Mouse (Mus musculus) urinary bladder, postnatal 25 days (tissue): ENCODE measurements around the gene Gorasp1.

Source experiments
- DNase-seq: peaks from one replicate; pipeline ENCODE4 v3.0.0; 2022; ENCODE audit warnings: low spot score

Gorasp1 gene

DNA sequence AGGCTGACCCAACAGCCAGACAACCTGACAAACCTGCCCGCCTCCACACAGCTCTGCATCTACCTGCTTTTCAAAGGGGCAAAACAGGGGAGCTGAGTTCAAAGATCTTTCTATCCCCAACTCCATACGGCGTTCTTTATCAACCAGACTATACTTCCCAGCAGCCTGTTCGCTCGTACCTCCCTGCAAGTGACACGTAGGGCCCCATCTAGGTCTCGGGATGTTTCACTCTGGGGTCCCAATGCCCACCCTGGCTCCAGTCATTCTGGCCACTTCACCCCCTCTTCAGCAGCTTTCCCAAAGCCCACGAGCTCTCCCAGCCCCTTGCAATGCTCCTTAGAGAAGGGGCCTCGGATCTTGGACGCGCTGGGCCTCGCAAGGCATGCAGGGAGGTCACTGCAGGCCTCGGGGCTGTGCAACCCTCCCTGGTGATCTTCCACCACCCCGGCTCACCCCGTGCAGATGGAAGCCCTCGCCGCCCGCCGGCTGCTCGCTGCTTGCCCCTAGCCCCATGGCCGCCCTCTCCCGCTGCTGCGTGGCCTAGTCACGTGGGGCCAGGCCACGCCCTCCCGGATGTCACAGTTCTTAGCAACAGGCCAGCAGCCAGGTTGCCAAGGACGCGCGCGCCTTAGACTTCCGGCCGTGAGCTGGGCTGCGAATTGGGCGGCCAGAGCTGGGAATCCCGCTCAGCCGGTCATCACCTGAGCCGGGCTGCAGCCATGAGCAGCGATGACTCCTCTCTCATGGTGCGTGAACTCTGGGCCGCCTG lies at the start of gene Gorasp1, which contains the start of gene Ttc21a:
Gorasp1 (minus strand) TSS at position 561 of the 769 bp plus-strand sequence.
Ttc21a (plus strand) TSS at position 602 of the 769 bp plus-strand sequence.
- peak; percentile 95 for DNase-seq

DNA sequence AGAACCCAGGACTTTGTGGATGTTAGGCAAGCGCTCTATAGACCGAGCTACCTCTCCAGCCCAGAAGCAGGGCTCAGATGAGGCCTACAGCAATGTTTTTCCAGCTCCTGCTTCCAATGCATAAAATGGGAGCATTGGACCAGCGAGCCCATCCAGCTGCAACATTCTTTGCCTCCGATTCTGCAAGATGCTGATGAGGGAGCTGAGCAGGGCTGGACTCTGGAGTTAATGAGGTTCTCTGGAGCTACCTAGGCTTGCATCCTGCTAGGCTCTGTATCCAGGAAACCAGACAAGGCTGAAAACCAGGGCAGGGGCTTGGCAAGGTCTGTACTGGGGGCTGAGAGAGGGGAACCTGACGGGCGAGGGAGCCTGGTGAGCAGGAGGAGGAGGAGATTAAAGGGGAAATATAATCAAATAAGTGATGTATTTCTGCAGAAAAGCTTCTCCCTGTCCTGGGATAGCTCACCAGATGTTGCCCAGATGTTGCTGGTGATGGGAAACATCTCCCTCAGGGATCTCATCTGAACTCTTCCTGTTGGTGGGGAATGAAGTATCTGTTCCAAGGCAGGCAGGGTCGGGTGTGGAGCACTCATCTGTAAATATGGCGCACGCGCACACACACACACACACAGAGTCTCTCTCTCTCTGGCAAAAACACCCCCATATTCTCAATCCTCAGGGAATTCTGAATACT lies 48.7 kb upstream of the Gorasp1 start:
- DNase-seq, result no peak

DNA sequence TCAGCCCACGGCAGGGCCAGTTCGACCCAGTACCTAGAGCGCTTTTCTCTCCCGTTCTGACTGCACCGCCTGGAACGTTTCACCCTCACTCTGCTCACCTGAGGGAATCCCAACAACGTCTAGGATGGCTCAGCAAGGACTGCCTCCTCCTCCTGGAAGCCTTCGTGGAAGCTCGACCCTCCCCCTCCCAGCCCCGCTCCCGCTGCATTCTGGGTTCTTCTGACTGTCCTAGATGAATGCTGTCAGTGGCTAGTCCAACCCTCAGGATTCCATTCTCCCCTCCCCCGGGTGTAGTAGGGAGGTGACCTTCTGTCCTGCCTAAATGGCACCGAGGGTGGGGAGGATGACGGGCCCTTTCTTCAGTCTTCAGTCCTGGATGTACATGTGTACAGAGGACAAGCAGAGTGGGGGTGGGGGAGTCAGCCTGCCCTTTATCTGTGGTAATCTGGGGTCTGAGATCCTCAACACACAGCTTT lies 47.2 kb upstream of the Gorasp1 start, which contains the start of gene Csrnp1:
Csrnp1 (minus strand) TSS at position 123 of the 476 bp plus-strand sequence.
- no peak for DNase-seq

DNA sequence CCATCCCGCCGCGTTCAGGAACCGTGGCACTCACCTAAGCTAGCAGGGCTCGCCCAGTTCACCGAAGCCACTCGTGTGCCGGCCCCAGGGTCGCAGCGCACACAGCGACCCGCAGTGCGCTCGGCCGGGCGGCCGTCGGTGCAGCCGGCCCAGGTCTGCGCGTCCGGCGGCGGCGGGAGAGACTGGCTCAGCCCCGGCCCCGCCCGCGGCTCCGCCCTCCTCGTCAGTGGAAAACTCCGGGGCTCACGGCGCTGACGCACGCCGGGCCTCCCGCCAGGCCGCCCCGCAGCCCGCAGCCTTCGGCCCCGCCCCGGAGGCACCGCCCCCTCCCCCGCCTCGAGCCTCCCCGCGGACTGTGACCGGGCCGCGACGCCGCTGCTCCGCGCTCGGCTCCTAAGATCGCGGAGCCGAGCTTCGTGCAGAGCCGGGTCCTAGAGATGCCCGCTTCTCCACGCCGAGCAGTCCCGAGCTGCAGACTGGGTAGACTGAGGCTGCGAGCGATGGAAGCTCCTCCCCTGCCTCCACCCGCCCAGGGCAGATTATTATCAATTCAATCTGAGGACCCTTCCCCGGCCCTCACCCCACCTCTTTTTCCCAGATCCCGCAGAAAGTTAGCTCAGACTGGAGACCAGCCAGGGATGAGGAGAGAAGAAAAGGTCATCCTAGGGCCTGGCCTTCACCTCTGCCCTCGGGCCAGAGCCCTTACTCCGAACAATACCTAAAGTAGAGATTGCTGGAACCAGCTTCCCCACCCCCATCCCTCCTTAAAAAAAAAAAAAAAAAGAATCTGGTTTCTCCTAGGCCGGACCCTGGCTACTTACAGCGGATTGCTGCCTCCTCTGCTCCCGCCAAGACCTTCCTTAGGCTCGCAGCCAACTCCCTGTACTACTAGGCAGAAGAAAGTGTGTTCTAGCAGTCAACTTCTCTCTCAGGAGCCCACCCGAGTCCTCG lies 46.5 kb upstream of the Gorasp1 start:
- DNase-seq, result peak; percentile 90

DNA sequence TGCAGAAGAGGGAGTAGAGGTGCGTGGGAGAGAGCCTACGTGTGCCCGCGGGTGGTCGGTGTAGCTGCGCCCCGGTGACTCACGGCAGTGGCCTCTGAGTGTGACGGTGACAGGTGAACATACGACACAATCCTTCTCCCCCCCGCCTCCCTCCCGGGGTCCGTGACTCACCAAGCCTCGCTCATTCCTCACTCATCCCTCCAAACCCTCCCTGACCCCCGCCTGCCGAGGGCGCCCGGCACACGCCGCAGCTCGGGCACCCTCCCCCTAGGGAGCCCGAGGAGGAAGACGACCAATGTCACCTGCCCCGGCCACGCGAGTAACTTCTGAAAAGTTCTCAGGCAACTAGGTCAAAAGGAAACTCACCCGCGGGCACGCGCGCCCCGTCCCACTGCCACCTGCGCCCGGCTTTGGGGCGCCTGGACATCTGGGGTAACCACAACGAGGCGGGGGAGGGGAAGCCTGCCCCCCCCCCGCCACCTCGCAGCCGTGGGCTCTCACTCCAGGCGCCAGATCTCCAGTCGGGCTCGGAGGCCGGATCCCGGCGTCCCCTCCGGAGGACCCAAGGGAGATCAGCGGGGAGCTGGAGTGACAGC lies 45.7 kb upstream of the Gorasp1 start:
- peak; percentile 61 for DNase-seq

DNA sequence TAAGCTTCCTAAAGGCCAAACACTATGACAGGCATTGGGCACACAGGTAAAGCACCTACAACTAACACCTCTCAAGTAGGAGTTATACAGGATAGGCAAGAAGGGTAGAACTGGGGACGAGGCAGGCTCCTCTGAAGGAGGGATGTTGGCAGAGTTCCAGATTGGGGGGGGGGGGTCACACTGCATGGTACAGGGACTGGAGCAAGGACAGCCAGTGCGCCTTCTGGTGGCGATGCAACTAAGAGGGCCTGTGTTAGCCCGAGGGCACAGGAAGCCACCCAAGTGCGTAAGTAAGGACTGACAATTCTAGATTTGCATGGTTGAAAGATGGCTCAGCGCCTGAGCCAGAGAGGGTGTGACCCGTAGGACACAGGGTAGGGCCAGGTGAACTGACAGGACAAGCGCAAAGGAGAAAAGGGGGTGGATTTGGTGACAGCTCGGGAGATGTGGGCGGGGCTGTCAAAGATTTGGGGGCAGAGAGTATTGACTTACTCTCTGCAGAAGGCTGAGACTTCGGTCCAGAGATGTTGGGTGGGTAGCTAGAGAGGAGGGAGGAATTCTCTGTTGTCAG lies 45.0 kb upstream of the Gorasp1 start:
- no peak for DNase-seq

DNA sequence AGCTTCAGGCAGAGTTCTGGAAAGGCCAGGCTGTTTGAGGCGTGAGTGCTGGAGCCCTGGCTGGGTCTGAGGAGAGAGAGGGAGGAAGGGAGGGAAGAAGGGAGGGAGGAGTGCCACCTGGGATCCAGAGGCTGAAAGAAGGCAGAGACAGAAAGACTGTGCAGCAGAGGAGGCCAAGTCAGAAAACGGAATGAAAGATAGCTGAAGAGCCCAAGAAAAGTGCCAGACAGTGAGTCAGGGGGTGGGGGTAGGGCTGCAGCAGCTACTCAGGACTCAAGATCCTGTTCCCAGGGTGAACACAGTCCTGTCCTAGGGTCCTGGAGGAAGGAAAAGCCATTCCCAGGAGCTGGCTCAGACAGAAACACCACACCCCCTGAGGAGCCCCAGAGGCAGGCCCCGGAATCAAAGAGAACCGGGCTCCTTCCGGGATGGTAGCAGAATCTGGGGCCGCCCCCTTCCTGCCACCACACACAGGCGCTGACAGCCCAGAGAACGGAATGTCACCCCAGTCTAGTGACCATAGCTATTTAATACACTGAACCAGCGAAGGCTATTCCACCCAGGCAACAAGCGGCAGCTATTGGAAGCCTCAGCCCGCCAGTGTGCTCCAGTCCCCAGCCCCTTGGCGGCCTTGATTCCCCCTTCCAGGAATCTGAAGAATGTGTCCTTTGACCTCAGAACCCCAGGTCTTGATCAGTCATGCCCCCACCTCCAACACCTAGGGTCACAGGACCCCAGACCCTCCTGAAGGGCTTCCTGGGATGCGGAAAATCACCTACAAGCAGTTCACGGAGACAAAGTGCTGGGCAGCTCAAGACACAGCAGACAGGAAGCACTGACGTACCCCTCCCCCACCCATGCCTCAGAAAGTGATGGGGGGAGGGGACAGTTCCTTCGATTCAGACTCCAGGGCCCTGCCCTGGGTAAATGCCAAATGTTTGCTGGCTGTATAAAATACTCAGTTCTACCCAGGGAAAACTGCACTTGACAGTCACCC lies 44.1 kb upstream of the Gorasp1 start:
- peak; percentile 57 for DNase-seq

DNA sequence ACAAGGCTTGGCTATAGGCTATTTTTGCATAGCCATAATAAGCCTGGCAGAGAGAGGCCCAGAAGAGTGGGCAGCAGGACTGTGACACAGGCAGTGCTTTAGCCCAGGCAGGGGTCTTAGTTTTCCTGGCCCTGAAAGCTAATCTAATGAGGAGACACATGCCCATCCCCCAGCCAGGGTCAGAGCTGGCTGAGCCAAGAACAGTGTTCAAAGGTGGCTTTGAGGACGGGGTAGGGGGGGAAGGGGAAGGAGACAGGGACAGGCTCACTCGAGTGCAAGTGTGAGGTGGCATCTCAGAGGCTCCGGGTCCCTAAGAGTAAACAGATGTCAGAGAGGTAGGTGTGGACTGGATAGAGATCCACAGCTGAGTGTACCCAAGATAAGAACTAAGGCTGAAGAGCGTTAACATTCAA lies 43.4 kb upstream of the Gorasp1 start:
- no peak for DNase-seq

DNA sequence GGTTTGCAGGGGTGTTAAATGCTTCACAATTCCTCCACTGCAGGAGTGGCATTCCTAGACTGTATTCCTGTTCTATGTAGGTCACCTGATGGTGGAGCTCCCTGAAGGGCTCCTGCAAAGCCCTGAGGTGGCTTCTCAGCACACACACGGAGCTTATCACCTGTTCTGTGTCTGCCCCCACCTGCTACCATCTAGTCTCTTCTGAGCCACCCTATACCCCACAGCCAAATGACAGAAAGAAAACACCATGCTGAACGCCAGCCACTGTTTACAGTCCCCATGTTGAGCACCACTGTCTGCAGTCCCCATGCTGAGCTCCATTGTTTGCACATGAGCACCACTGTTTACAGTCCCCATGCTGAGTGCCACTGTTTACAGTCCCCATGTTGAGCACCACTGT lies 42.4 kb upstream of the Gorasp1 start:
- DNase-seq, result no peak

DNA sequence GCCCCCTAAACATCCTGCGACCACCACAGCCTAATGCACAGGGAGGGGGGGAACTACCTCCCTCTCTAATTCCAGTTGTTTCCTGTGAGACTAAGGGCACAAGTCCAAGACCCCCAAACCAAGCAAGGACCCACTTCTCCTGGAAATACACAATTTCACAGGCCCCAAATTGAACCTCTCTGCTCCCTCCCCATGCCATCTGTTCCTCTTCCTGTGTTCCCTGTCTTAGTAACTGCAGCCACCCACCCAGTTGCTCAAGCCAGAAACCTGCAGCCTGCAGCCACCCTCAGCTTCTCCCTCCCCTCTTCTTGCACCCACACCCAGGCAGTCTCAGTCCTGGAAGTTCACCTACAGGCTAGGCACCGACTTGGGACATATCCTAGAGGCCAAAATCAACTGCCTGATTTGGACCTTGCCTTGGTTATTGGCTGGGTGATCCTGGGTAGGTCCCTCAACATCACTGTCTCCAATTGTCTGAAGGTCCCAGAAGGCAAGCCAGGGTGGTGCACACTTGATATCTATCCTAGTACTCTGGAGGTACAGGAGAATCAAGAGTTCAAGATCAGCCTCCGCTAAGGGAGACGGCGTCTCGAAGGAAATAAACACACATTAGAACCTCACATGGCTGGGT lies 41.6 kb upstream of the Gorasp1 start:
- no peak for DNase-seq

DNA sequence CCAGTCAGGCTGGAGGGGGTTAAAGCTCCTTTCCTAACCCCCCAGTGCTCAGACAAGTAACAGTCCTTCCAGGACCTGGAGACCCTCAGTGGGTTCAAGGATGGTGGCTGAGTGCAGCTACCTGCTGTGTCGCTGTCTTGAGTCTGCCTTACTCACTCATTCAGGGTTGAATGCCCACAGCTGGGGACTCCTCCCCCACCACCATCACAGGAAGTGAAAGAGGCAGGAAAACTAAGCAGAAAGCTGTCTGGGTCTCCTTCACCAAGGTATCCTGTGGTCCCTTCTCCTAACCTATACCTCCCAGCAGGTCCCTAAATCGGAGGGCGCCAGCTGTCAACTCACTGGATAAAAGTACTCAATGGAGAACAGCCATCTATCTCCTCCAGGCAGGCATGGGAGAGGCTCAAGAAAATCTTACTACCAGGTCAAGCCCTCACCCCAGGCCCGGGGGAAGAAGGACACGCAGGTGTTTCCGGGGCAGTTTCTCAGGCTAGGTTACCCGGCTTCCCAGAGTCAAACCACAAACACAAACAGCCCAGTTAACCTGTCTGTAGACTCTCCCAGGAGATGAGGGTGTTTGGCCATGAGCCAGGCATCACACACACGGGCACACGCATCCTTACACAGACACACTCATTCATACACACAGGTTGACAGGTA lies 40.9 kb upstream of the Gorasp1 start:
- DNase-seq, result no peak

DNA sequence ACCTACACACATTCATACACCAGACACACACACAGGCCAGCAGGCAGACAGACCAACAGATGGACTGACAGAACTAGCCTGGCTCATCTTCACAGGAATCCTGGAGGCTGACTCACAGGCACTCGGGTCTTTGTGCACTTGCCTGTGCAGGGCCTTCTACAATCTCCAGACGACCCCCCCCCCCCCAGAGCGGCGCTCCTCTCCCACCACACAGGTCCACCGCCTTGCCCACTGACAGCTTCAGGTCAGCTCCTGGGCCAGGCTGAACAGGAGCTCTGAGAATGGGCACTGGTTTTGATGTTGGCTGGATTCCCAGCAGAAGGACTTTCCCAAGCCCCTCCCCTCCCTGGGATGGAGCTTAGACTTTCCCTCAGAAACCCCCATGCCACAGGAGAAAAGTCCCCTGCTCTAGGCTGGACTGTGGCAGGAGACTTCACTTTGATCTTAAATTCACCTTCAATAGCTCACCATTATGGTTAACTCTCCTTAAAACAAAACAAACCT lies 40.2 kb upstream of the Gorasp1 start:
- DNase-seq, result no peak

DNA sequence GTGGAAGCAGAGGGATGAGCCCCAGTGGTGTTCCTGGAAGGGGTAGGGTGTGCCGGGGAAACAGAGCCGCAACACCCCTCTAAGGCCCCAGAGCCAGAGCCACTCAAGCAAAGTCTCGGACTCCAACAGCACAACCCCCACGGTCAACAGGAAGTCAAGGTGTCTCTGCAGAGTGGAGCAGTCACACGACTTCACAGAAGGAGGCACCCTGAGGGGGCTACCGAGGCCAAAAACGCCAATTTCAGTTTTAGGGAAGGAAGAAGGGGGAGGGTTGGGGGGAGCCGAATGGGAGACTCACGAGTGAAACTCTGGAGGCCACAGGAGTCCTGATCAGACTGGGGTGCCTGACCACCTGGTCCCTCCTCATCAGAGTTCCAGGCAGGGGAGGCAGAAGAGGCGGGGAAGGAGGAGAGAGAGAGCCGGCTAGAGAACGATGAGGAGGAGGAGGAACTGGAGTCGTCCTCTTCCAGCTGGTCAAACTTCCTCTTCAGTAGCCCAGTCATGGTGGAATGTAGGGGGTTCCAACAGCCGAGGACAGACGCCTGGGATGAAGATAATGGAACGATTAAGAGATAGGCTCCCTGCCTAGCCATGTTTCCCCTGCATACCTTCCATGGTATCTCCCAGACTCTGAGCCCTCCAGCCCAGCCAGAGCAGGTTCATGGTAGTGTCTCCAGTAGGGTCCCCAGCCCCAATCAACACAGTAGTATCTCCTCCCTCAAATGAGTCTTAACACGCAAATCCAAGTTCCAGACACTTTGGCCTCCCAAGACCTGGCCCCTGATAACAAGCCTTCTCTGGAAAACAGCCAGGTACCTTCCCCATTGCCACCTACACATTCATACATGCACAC lies 39.6 kb upstream of the Gorasp1 start:
- no peak for DNase-seq

DNA sequence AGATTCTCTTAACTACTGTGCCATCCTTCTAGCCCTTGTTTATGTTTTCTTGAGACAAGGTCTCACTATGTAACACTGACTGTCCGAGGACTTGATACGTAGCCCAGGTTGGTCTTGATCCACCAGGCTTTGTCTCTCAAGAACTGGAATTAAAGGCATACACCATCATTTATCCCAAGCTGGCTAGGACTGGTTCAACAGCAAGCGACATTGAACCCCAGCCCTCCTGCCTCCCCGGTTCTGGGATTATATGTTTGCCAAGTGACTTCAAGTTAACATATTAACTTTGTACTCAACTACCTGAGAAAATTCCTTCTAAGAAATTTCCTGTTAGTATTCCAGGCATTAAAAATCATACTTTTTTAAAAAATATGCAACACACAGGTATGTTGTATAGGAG lies 37.9 kb upstream of the Gorasp1 start:
- DNase-seq, result no peak

DNA sequence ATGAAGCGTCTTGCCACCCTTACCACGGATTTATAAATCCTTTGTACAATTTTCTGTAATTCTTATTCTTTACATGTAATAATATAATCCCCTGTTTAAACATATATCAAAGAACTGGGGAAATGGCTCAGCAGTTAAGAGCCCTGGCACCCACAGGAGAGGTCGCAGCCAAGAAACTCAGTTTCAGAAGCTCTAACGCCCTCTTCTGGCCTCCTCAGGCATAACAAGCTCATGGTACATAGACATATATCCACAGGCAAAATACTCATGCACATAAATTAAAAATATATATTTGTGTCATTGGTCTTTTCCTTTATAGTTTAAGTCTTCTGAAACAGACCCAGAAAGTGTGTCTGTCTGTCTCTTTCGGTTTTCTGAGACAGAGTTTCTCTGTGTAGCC lies 37.2 kb upstream of the Gorasp1 start:
- no peak for DNase-seq

DNA sequence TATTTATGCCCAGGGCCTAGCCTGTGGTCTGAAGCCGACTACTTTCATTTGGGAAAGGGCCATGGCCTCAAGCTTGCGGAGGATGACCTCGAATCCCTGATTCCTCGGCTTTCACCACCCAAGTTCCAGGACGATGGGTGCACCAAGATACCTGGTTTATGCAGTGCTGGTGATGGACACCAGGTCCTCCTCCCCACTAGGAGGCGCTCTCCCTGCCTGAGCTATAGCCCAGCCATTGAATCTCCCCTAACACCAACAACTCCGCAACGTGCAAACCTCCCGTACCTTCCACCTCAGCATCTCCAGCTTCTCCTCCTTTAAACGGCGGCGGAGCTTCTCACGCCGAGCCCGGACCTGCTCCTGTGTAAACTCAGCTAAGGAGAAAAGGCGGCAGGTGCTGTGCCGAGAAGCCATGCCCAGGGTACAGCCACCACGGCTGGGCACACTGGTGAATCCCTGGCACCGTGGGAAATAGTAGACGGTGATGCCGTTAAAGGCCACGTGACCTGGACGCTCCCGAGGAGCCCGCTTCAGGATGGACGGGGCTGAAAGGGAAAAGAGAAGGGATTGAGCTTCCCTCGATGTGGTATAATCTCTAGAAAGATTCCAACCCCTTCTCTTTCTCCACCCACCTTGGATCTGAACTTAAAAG lies 36.6 kb upstream of the Gorasp1 start:
- no peak for DNase-seq

DNA sequence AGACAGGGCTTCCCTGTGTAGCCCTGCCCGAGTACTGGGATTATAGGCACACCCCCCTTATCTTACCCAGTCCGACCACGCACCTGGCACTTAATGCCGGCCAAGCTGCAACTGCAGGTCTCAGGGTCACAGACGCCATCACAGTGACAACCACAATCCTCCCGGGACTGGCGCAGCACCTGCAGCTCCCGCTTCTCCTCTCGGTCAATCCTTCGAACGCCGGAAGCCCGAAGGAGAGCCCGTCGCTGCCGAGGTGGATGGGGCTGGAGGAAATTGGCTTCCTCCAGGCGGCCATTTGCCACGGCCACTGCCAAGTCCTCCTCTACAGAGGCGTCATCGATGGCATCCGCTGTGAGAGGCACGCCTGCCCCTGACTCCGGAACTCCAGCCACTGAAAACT lies 35.9 kb upstream of the Gorasp1 start:
- DNase-seq, result no peak
